Mouse (Mus musculus) hindbrain, embryonic 11.5 days (tissue): ENCODE measurements around the gene Prkn. TPM values are rescaled to one million over a fixed set of nuclear protein-coding genes. Genes with fewer than 3 reads are reported as not detected.
A peak's percentile ranks its signal among the peaks of the same experiment; 100 is the strongest.

ENCODE experiments used
- ATAC-seq: fragments of 200-750 bp; cut with Nextera tagmentation; 2 replicates; pipeline ENCODE4 v1.8.0; 2017; ENCODE audit warnings: mild to moderate bottlenecking, moderate TSS enrichment, moderate library complexity; ENCODE audit not compliant: low FRiP score
- DNase-seq: peaks from one replicate; pipeline ENCODE4 v3.0.0-alpha.2; 2015; ENCODE audit warnings: low spot score
- H3K27ac ChIP-seq: fragments of 300-500 bp; sonication (generic); 2 replicates; pipeline ENCODE4 v1.5.1; 2014; ENCODE audit warnings: mild to moderate bottlenecking, low read depth, low read length
- H3K27me3 ChIP-seq: fragments of 300-500 bp; sonication (generic); 2 replicates; pipeline ENCODE4 v1.6.1; 2014; ENCODE audit warnings: mild to moderate bottlenecking, low read length, moderate library complexity, mixed read lengths; ENCODE audit not compliant: control insufficient read depth, insufficient read depth
- H3K36me3 ChIP-seq: fragments of 300-500 bp; sonication (generic); 2 replicates; pipeline ENCODE4 v1.6.1; 2014; ENCODE audit warnings: mild to moderate bottlenecking, low read length, moderate library complexity, mixed read lengths; ENCODE audit not compliant: control insufficient read depth, insufficient read depth
- H3K4me1 ChIP-seq: fragments of 300-500 bp; sonication (generic); replicated peaks from 2 replicates; pipeline ENCODE4 v1.6.1; 2014; ENCODE audit warnings: low read length, mixed read lengths; ENCODE audit not compliant: control insufficient read depth, insufficient read depth
- H3K4me2 ChIP-seq: fragments of 300-500 bp; sonication (generic); replicated peaks from 2 replicates; pipeline ENCODE4 v1.6.1; 2014; ENCODE audit warnings: mild to moderate bottlenecking, low read depth, low read length
- H3K4me3 ChIP-seq: fragments of 300-500 bp; sonication (generic); 2 replicates; pipeline ENCODE4 v1.5.1; 2014; ENCODE audit warnings: low read depth, low read length
- H3K9ac ChIP-seq: fragments of 300-500 bp; sonication (generic); 2 replicates; pipeline ENCODE4 v1.6.1; 2014; ENCODE audit warnings: low read depth, low read length
- H3K9me3 ChIP-seq: fragments of 300-500 bp; sonication (generic); 2 replicates; pipeline ENCODE4 v1.6.1; 2016; ENCODE audit warnings: low read length; ENCODE audit not compliant: control insufficient read depth
- WGBS: fragments of 180-500 bp; shearing (Covaris S2); extraction: QIAGEN DNeasy Blood & Tissue Kit; methylation state at CpG from one replicate; pipeline ENCODE4 v1.1.7; 2014; 5-methylcytosine and 5-hydroxymethylcytosine counted together
- polyA plus RNA-seq: library from polyadenylated mRNA; unstranded; fragments of >200 nt; fragmentation: Nextera tagmentation; extraction: Ambion mirVana; gene quantifications from 2 replicates; pipeline ENCODE4 v1.2.1, GENCODE M21; 2014

Gene Prkn
- polyA plus RNA-seq, 1 experiment from 2014 or later = 1.9 TPM

GRCm38 (mm10) chr17:11886963-11887362 is 1046.8 kb downstream of the Prkn start:
- DNase-seq = no peak
- Histone ChIP-seq H3K27ac (no peak overlapping the region), H3K4me2 (no peak overlapping the region), H3K9ac (no peak overlapping the region), H3K36me3 (no peaks in the 10 kb centered on the region), H3K9me3 (no peaks in the 10 kb centered on the region), H3K4me1 (no peaks in the 10 kb centered on the region), H3K27me3 (no peaks in the 10 kb centered on the region), H3K4me3 (no peak overlapping the region)
- 92% methylated on average over 4 of the region's 4 CpGs for WGBS
- ATAC-seq = no peak

DNA sequence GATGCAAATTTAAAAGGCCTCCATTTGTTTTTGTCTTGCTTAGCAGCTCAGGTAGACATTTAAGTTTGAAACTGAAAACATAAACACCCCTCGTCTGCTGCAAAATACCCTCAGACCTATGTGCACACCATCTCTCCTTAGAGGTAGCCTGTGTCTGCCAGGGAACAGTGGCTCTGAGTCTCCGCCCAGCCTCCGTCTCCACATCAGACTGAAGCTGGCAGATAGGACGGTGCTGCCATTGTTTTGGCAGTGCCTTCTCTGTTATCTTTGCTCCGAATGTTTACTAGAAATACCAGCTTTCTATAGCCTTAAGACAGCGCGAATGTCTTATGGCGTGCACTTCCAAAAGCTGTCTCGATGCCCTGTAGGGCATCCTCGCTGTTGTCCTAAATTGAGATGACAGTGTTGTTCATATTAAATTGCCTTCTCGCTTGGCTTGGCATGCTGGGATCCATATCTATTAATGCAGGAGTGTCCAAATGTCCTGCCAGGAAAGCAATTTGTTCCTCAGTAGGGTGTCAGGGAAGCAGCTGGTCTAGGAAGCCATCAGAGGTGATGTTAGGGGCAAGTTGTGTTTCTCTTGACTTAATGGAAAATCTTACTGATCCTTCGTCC is 1047.5 kb downstream of the Prkn start:
- ATAC-seq (no peak), DNase-seq (no peak)
- Histone ChIP-seq H3K4me3 (no peak overlapping the region), H3K4me2 (no peak overlapping the region), H3K27ac (no peak overlapping the region), H3K9ac (no peak overlapping the region), H3K36me3 (no peaks in the 10 kb centered on the region), H3K27me3 (no peaks in the 10 kb centered on the region), H3K4me1 (no peaks in the 10 kb centered on the region), H3K9me3 (no peaks in the 10 kb centered on the region)
- 72% methylated on average over 12 of the region's 12 CpGs for WGBS

DNA sequence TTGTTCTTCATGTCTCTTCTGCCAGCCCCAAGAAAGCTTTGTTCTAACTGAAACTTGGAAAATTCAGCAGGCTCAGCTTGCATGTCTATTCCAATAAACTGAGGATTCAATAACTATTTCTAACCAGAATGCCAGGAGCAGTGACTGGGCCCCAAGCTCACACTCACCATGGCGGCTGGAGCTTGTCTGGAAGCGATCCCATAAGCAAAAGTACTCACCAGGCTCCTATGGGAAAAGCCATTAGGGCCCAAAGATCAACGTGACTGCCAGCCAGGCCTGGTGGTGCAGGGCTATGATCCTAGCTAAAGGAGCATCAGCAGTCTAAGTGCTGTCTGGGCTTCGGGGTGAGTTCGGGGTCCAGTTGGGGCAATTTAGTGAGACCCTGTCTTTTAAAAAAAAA is 1048.6 kb downstream of the Prkn start:
- H3K27me3 ChIP-seq = no peaks in the 10 kb centered on the region
- 74% methylated on average over 5 of the region's 5 CpGs for WGBS
- no peak overlapping the region for H3K9ac ChIP-seq
- H3K27ac ChIP-seq = no peak overlapping the region
- no peak overlapping the region for H3K4me3 ChIP-seq
- no peaks in the 10 kb centered on the region for H3K36me3 ChIP-seq
- DNase-seq (no peak), ATAC-seq (no peak)
- H3K4me2 ChIP-seq = no peak overlapping the region
- H3K4me1 ChIP-seq = no peaks in the 10 kb centered on the region
- H3K9me3 ChIP-seq = no peaks in the 10 kb centered on the region

DNA sequence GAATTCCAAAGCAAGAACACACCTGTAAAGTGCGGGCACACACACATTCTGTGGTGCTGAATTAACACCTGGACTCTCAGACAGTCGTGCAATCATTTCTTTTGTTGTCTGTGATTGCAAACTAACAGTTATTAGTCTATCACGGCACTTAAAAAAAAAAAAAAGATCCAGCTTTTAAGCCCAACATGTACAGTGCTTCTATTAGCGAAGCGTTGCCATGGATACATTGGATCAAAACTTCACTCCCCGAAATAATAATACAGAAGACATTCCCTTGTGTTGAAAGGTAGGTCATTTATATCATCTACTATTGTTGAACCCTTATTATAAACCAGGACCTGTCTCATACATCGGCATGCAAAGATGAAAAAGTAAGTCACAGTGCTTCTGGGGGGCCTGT is 1060.1 kb downstream of the Prkn start:
- Histone ChIP-seq H3K27me3 (no peaks in the 10 kb centered on the region), H3K9ac (no peak overlapping the region), H3K4me1 (no peaks in the 10 kb centered on the region), H3K4me2 (no peak overlapping the region), H3K27ac (no peak overlapping the region), H3K9me3 (no peaks in the 10 kb centered on the region), H3K4me3 (no peak overlapping the region), H3K36me3 (no peaks in the 10 kb centered on the region)
- DNase-seq (no peak), ATAC-seq (no peak)
- WGBS = 88% methylated on average over 7 of the region's 7 CpGs

DNA sequence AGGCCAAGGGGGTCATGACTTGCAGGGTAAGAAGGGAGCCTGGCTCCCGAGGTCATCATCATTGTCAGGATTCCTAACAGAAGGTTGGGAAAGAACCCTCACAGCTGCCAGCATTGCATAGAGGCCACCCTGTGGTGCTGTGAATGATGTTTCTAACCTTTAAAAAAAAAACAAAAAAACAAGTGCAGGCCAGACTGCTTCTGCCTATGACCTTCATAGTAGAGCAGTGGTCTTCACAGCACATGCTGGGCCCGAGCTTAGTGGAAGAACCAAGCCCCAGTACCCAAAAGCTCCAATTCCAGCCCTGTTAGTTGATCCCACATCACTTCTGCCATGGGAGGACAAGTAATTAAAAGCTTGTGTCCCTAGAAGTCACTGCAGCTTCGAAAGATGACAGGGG is 1061.5 kb downstream of the Prkn start:
- Histone ChIP-seq H3K4me2 (no peak overlapping the region), H3K27me3 (no peaks in the 10 kb centered on the region), H3K4me1 (no peaks in the 10 kb centered on the region), H3K4me3 (no peak overlapping the region), H3K9me3 (no peaks in the 10 kb centered on the region), H3K9ac (no peak overlapping the region), H3K36me3 (no peaks in the 10 kb centered on the region), H3K27ac (no peak overlapping the region)
- DNase-seq (no peak), ATAC-seq (no peak)
- 78% methylated on average over 3 of the region's 3 CpGs for WGBS

- H3K4me2 ChIP-seq = no peak overlapping the region
- H3K27me3 ChIP-seq = no peaks in the 10 kb centered on the region
- DNase-seq (peak; percentile 56), ATAC-seq (no peak)
- no peaks in the 10 kb centered on the region for H3K9me3 ChIP-seq
- WGBS = 43% methylated on average over 6 of the region's 6 CpGs
- no peak overlapping the region for H3K4me3 ChIP-seq
- H3K27ac ChIP-seq = no peak overlapping the region
- no peak overlapping the region for H3K9ac ChIP-seq
- H3K4me1 ChIP-seq = no peaks in the 10 kb centered on the region
- no peaks in the 10 kb centered on the region for H3K36me3 ChIP-seq
Measured at GRCm38 (mm10) chr17:11903001-11903400, 1062.8 kb downstream of the Prkn start.

- H3K4me2 ChIP-seq = no peak overlapping the region
- WGBS = 74% methylated on average over 8 of the region's 8 CpGs
- H3K27ac ChIP-seq = no peak overlapping the region
- H3K4me3 ChIP-seq = no peak overlapping the region
- ATAC-seq = no peak
- no peaks in the 10 kb centered on the region for H3K9me3 ChIP-seq
- no peak for DNase-seq
- H3K36me3 ChIP-seq = no peaks in the 10 kb centered on the region
- H3K4me1 ChIP-seq = no peaks in the 10 kb centered on the region
- H3K27me3 ChIP-seq = no peaks in the 10 kb centered on the region
- no peak overlapping the region for H3K9ac ChIP-seq
Measured at GRCm38 (mm10) chr17:11910668-11911398, 1070.6 kb downstream of the Prkn start.

DNA sequence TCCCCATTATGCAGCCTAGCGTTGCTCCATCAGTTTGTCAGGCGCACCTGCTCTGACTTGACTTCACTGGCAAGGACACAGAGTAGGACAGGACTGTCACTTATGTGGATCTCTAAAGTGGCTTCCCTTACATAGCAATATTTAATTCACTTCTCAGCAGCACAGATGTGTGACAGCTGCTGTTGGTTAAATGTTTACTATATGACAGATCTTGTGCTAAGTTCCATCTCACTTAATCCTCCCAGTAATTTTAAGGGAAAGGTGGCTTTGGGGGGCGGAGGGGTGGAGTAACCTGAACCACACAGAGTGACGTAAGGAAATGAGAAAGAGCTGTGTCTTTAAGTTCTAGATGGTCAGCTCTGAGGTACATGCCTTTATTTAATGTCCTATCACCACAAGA is 1072.0 kb downstream of the Prkn start:
- no peak for DNase-seq
- H3K4me2 ChIP-seq = no peak overlapping the region
- H3K27ac ChIP-seq = no peak overlapping the region
- no peak overlapping the region for H3K9ac ChIP-seq
- no peaks in the 10 kb centered on the region for H3K36me3 ChIP-seq
- no peaks in the 10 kb centered on the region for H3K4me1 ChIP-seq
- no peak for ATAC-seq
- no peak overlapping the region for H3K4me3 ChIP-seq
- WGBS = 83% methylated on average over 4 of the region's 4 CpGs
- H3K9me3 ChIP-seq = no peaks in the 10 kb centered on the region
- no peaks in the 10 kb centered on the region for H3K27me3 ChIP-seq

GRCm38 (mm10) chr17:11912872-11913365 is 1072.7 kb downstream of the Prkn start:
- no peaks in the 10 kb centered on the region for H3K36me3 ChIP-seq
- peak; percentile 70 for DNase-seq
- 0 out of 2 replicates have a peak overlapping the region, but pooled peaks have one; percentile 20 for H3K9ac ChIP-seq
- no peaks in the 10 kb centered on the region for H3K27me3 ChIP-seq
- H3K4me2 ChIP-seq = peak overlapping the region; percentile 39
- no peaks in the 10 kb centered on the region for H3K9me3 ChIP-seq
- H3K27ac ChIP-seq = peak overlapping the region; percentile 25; the same call in 1 of the 2 replicates
- under 1% methylated on average over 19 of the region's 19 CpGs for WGBS
- ATAC-seq = peak; percentile 51; the same call in 1 of the 2 replicates
- peak overlapping the region; percentile 12; the same call in 1 of the 2 replicates for H3K4me3 ChIP-seq
- H3K4me1 ChIP-seq = no peaks in the 10 kb centered on the region
